Mouse (Mus musculus) heart, embryonic 14.5 days (tissue): ENCODE data around the gene Tmem219. TPM values are rescaled to one million over a fixed set of nuclear protein-coding genes. Genes with fewer than 3 reads are reported as not detected.

Source experiments
- ATAC-seq: fragments of 200-750 bp; cut with Nextera tagmentation; 2 replicates; pipeline ENCODE4 v1.8.0; 2017; ENCODE audit warnings: low read depth, moderate TSS enrichment; ENCODE audit not compliant: insufficient number of reproducible peaks, insufficient read depth, low FRiP score
- H3K27ac ChIP-seq, 2 experiments: fragments of 200-500 bp in 1 of 2; fragments of 300-500 bp in 1 of 2; sonication (generic) in 1 of 2; replicated peaks in 1 of 2; 2 replicates each; pipeline ENCODE4 v1.5.1; 2012 to 2014; ENCODE audit warnings: low read depth in 2 of 2, low read length in 2 of 2, control low read depth in 1 of 2, mild to moderate bottlenecking in 1 of 2, mixed read lengths in 1 of 2; ENCODE audit not compliant: control insufficient read depth in 1 of 2, insufficient read depth in 1 of 2
- H3K27me3 ChIP-seq: fragments of 300-500 bp; sonication (generic); 2 replicates; pipeline ENCODE4 v1.6.1; 2014; ENCODE audit warnings: mild to moderate bottlenecking, low read length, control low read depth; ENCODE audit not compliant: control insufficient read depth, insufficient read depth
- H3K36me3 ChIP-seq: fragments of 300-500 bp; sonication (generic); 2 replicates; pipeline ENCODE4 v1.6.1; 2014; ENCODE audit warnings: mild to moderate bottlenecking, control low read depth, low read length, mixed read lengths; ENCODE audit not compliant: control insufficient read depth, insufficient read depth
- H3K4me1 ChIP-seq, 2 experiments: fragments of 200-500 bp in 1 of 2; fragments of 300-500 bp in 1 of 2; sonication (generic) in 1 of 2; 2 replicates each; pipeline ENCODE4 v1.6.1; 2012 to 2014; ENCODE audit warnings: low read length in 2 of 2, control low read depth in 1 of 2, mixed read lengths in 1 of 2; ENCODE audit not compliant: control insufficient read depth in 2 of 2, insufficient read depth in 2 of 2
- H3K4me2 ChIP-seq: fragments of 300-500 bp; sonication (generic); 2 replicates; pipeline ENCODE4 v1.6.1; 2014; ENCODE audit warnings: mild to moderate bottlenecking, low read length
- H3K4me3 ChIP-seq, 2 experiments: fragments of 200-500 bp in 1 of 2; fragments of 300-500 bp in 1 of 2; sonication (generic) in 1 of 2; 2 replicates each; pipeline ENCODE4 v1.5.1; 2012 to 2014; ENCODE audit warnings: low read length in 2 of 2, mild to moderate bottlenecking in 2 of 2, control low read depth in 1 of 2, low read depth in 1 of 2, moderate library complexity in 1 of 2; ENCODE audit not compliant: control insufficient read depth in 1 of 2, insufficient read depth in 1 of 2
- H3K9ac ChIP-seq: fragments of 300-500 bp; sonication (generic); 2 replicates; pipeline ENCODE4 v1.6.1; 2014; ENCODE audit warnings: mild to moderate bottlenecking, low read length
- H3K9me3 ChIP-seq: fragments of 300-500 bp; sonication (generic); 2 replicates; pipeline ENCODE4 v1.6.1; 2016; ENCODE audit warnings: low read length, control low read depth; ENCODE audit not compliant: control insufficient read depth
- WGBS: fragments of 180-500 bp; shearing (Covaris S2); extraction: QIAGEN DNeasy Blood & Tissue Kit; methylation state at CpG from one replicate; pipeline ENCODE4 v1.1.7; 2014; 5-methylcytosine and 5-hydroxymethylcytosine counted together
- polyA plus RNA-seq: library from polyadenylated mRNA; unstranded; fragments of >200 nt; fragmentation: Nextera tagmentation; extraction: Ambion mirVana; gene quantifications from 2 replicates; pipeline ENCODE4 v1.2.1, GENCODE M21; 2014

Tmem219 gene
- polyA plus RNA-seq, 1 experiment from 2014 or later: 21.6 TPM

- no peak for ATAC-seq
- 82% methylated on average over 5 of the region's 5 CpGs for WGBS
- Histone ChIP-seq H3K36me3 (peaks cover 5% of the 10 kb centered on the region; the same call in 1 of the 2 replicates), H3K27me3 (no peaks in the 10 kb centered on the region), H3K4me1 (peaks cover 6 to 13% of the 10 kb centered on the region in 2 experiments), H3K4me3 (no peak overlapping the region), H3K9ac (peak overlapping the region; percentile 83; the same call in 1 of the 2 replicates), H3K4me2 (peak overlapping the region; percentile 76; the same call in 1 of the 2 replicates), H3K9me3 (no peaks in the 10 kb centered on the region), H3K27ac (no peak overlapping the region)
These were observed 25.8 kb downstream of the Tmem219 start for GRCm38 (mm10) chr7:126896912-126897311.

GRCm38 (mm10) chr7:126888852-126889251 lies 33.9 kb downstream of the Tmem219 start:
- Histone ChIP-seq H3K9ac (no peak overlapping the region), H3K9me3 (no peaks in the 10 kb centered on the region), H3K27ac (no peak overlapping the region), H3K4me2 (no peak overlapping the region), H3K27me3 (no peaks in the 10 kb centered on the region), H3K4me1 (0 out of 4 replicates have a peak, but pooled peaks cover 0 to 3% of the 10 kb centered on the region in 2 experiments), H3K4me3 (no peak overlapping the region), H3K36me3 (peaks cover 17% of the 10 kb centered on the region)
- no peak for ATAC-seq
- WGBS: 47% methylated on average over 7 of the region's 7 CpGs

GRCm38 (mm10) chr7:126887281-126887680 lies 35.4 kb downstream of the Tmem219 start:
- Histone ChIP-seq H3K4me3 (no peak overlapping the region), H3K9me3 (no peaks in the 10 kb centered on the region), H3K27ac (no peak overlapping the region), H3K4me2 (no peak overlapping the region), H3K36me3 (peaks cover 17% of the 10 kb centered on the region), H3K4me1 (peaks cover 2 to 17% of the 10 kb centered on the region in 2 experiments; a peak in 3 of 4 replicates), H3K27me3 (no peaks in the 10 kb centered on the region), H3K9ac (no peak overlapping the region)
- WGBS: 87% methylated on average over 5 of the region's 5 CpGs
- ATAC-seq: no peak

GRCm38 (mm10) chr7:126884286-126885164 lies 38.2 kb downstream of the Tmem219 start, which contains the start of gene Taok2:
Taok2 (minus strand) TSS chr7:126884703.
- Histone ChIP-seq H3K9ac (peak within 1 kb of the TSS; percentile 96), H3K27ac (peak within 1 kb of the TSS; percentile 94 to 97), H3K4me2 (peak within 1 kb of the TSS; percentile 95), H3K4me3 (peak within 1 kb of the TSS; percentile 84 to 89), H3K27me3 (no peaks in the 10 kb centered on the region), H3K9me3 (no peaks in the 10 kb centered on the region), H3K36me3 (peaks cover 11% of the 10 kb centered on the region), H3K4me1 (peaks cover 5 to 27% of the 10 kb centered on the region in 2 experiments; a peak in 3 of 4 replicates)
- WGBS: under 1% methylated on average over 56 of the region's 56 CpGs
- ATAC-seq: peak; percentile 96

- Histone ChIP-seq H3K4me3 (peak overlapping the region; percentile 84 to 89), H3K27me3 (no peaks in the 10 kb centered on the region), H3K4me2 (peak overlapping the region; percentile 95), H3K9me3 (no peaks in the 10 kb centered on the region), H3K4me1 (peaks cover 5 to 27% of the 10 kb centered on the region in 2 experiments; a peak in 3 of 4 replicates), H3K9ac (peak overlapping the region; percentile 96), H3K36me3 (peaks cover 18% of the 10 kb centered on the region), H3K27ac (peak overlapping the region; percentile 94 to 97)
- under 1% methylated on average over 15 of the region's 15 CpGs for WGBS
- no peak for ATAC-seq
These were observed 39.0 kb downstream of the Tmem219 start for GRCm38 (mm10) chr7:126883731-126884181.

GRCm38 (mm10) chr7:126881040-126881439 lies 41.7 kb downstream of the Tmem219 start:
- H3K4me1 ChIP-seq: peaks cover 5 to 27% of the 10 kb centered on the region in 2 experiments; a peak in 3 of 4 replicates
- H3K4me3 ChIP-seq: peak overlapping the region; percentile 14 to 89; a peak in 2 of 4 replicates
- peak overlapping the region; percentile 78 to 97 for H3K27ac ChIP-seq
- WGBS: 74% methylated on average over 6 of the region's 6 CpGs
- H3K9me3 ChIP-seq: no peaks in the 10 kb centered on the region
- peaks cover 46% of the 10 kb centered on the region for H3K36me3 ChIP-seq
- H3K9ac ChIP-seq: peak overlapping the region; percentile 96
- no peaks in the 10 kb centered on the region for H3K27me3 ChIP-seq
- H3K4me2 ChIP-seq: peak overlapping the region; percentile 95
- ATAC-seq: no peak

- ATAC-seq: no peak
- H3K36me3 ChIP-seq: peaks cover 84% of the 10 kb centered on the region
- no peaks in the 10 kb centered on the region for H3K27me3 ChIP-seq
- 100% methylated on average over 1 of the region's 1 CpGs for WGBS
- H3K4me1 ChIP-seq: peaks cover 3 to 10% of the 10 kb centered on the region in 2 experiments; a peak in 3 of 4 replicates
- no peaks in the 10 kb centered on the region for H3K9me3 ChIP-seq
- H3K9ac ChIP-seq: no peak overlapping the region
- H3K27ac ChIP-seq: no peak overlapping the region
- no peak overlapping the region for H3K4me2 ChIP-seq
- no peak overlapping the region for H3K4me3 ChIP-seq
These were observed 45.5 kb downstream of the Tmem219 start for GRCm38 (mm10) chr7:126877239-126877638.
